Mouse (Mus musculus) bone marrow, adult 2 months (tissue): ENCODE measurements around the gene Dhtkd1.

Experiments used
- CTCF ChIP-seq: fragments of 200-500 bp; IDR thresholded peaks from 2 replicates; pipeline ENCODE4 v1.5.1; 2011; ENCODE audit warnings: low read length, control low read depth; ENCODE audit not compliant: control insufficient read depth, insufficient read depth
- POLR2A ChIP-seq: fragments of 200-500 bp; IDR thresholded peaks from 2 replicates; pipeline ENCODE4 v1.6.1; 2011; ENCODE audit warnings: low read depth, mild to moderate bottlenecking, control low read depth, low read length, borderline replicate concordance; ENCODE audit not compliant: control insufficient read depth

DNA sequence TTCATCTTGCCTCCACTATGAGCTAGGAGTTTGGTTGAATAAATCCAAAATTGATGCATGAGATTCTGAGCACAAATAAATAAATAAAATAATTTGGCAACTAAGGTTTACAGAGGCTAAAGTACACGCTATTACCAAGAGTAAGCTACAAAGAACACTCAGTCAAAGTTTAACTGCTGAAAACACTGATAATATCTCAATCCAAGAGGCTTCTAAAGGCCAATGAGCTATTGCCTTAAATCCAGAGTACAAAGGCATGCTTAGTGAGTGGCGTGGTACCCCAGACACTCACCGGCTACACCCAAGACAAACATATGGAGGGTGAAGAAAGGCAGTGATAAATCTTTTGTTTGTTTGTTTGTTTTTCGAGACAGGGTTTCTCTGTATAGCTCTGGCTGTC is 6.0 kb downstream of the Dhtkd1 start:
- TF ChIP-seq POLR2A: no peak
- no peak for TF ChIP-seq CTCF
